Mouse (Mus musculus) CH12.LX (cell line): ENCODE measurements around the gene Rcan3. TPM values are rescaled to one million over a fixed set of nuclear protein-coding genes. Genes with fewer than 3 reads are reported as not detected.

Experiments used
- DNase-seq: peaks from one replicate; pipeline ENCODE4 v3.0.0-alpha.2; 2013; ENCODE audit errors: extremely low read depth
- H3K27ac ChIP-seq: 2 replicates; pipeline ENCODE4 v1.5.1; 2012; ENCODE audit warnings: low read depth, mild to moderate bottlenecking, control low read depth, moderate library complexity; ENCODE audit not compliant: insufficient read depth
- H3K27me3 ChIP-seq: replicated peaks from 2 replicates; pipeline ENCODE3; 2012; ENCODE audit warnings: inconsistent platforms
- H3K36me3 ChIP-seq, 2 experiments: replicated peaks in 1 of 2; 2 replicates each; pipeline versions ENCODE3 to v1.6.1; 2012; ENCODE audit warnings: inconsistent platforms in 1 of 2, low read length in 1 of 2, mild to moderate bottlenecking in 1 of 2, mixed read lengths in 1 of 2, moderate library complexity in 1 of 2; ENCODE audit not compliant: control insufficient read depth in 1 of 2, insufficient read depth in 1 of 2
- H3K4me1 ChIP-seq, 2 experiments: 2 replicates each; pipeline ENCODE4 v1.6.1; 2012; ENCODE audit warnings: inconsistent platforms in 1 of 2, moderate library complexity in 1 of 2; ENCODE audit not compliant: insufficient read depth in 2 of 2, control insufficient read depth in 1 of 2
- H3K4me2 ChIP-seq: 2 replicates; pipeline ENCODE4 v1.6.1; 2012; ENCODE audit warnings: low read depth, mild to moderate bottlenecking, control low read depth; ENCODE audit not compliant: poor library complexity, insufficient read depth, severe bottlenecking
- H3K4me3 ChIP-seq, 3 experiments: fragments of 150-350 bp in 1 of 3; sonication (generic) in 1 of 3; replicated peaks in 1 of 3; 2 replicates each; pipeline versions ENCODE3 to v1.5.1; 2011 to 2012; ENCODE audit warnings: low read depth in 2 of 3, low read length in 2 of 3, mild to moderate bottlenecking in 2 of 3, moderate library complexity in 2 of 3, control low read depth in 1 of 3, improper control_type of control experiment in 1 of 3, inconsistent platforms in 1 of 3, mixed read lengths in 1 of 3; ENCODE audit not compliant: poor library complexity in 1 of 3
- H3K79me2 ChIP-seq: replicated peaks from 2 replicates; pipeline ENCODE4 v1.6.1; 2012; ENCODE audit warnings: mild to moderate bottlenecking, moderate library complexity; ENCODE audit not compliant: control insufficient read depth, poor library complexity, insufficient read depth, severe bottlenecking; ENCODE audit errors: extremely low read depth
- H3K9ac ChIP-seq: 2 replicates; pipeline ENCODE4 v1.6.1; 2012; ENCODE audit warnings: low read depth, mild to moderate bottlenecking, control low read depth, moderate library complexity; ENCODE audit not compliant: insufficient read depth
- H3K9me3 ChIP-seq: replicated peaks from 2 replicates; pipeline ENCODE3; 2012; ENCODE audit warnings: low read length, inconsistent platforms, mixed read lengths
- BHLHE40 ChIP-seq: IDR thresholded peaks from 2 replicates; pipeline ENCODE4 v1.6.1; 2011; ENCODE audit warnings: mild to moderate bottlenecking, low read depth, low read length, improper control_type of control experiment
- CHD2 ChIP-seq: IDR thresholded peaks from 2 replicates; pipeline ENCODE4 v1.6.1; 2011; ENCODE audit warnings: low read length, improper control_type of control experiment
- E2F4 ChIP-seq: IDR thresholded peaks from 2 replicates; pipeline ENCODE4 v1.6.1; 2011; ENCODE audit warnings: low read depth, low read length, improper control_type of control experiment; ENCODE audit not compliant: insufficient replicate concordance
- ETS1 ChIP-seq: conservative IDR thresholded peaks from 2 replicates; pipeline ENCODE4 v1.6.1; 2012; ENCODE audit warnings: low read depth, mild to moderate bottlenecking, inconsistent platforms, low read length, improper control_type of control experiment, moderate library complexity
- JUN ChIP-seq: IDR thresholded peaks from 2 replicates; pipeline ENCODE4 v1.6.1; 2011; ENCODE audit warnings: low read depth, mild to moderate bottlenecking, low read length, improper control_type of control experiment, moderate library complexity; ENCODE audit not compliant: insufficient read depth
- JUND ChIP-seq: conservative IDR thresholded peaks from 2 replicates; pipeline ENCODE4 v1.6.1; 2011; ENCODE audit warnings: low read depth, low read length, improper control_type of control experiment
- KAT2A ChIP-seq: IDR thresholded peaks from 2 replicates; pipeline ENCODE4 v1.6.1; 2012; ENCODE audit warnings: low read length, improper control_type of control experiment, inconsistent platforms; ENCODE audit not compliant: insufficient replicate concordance
- MEF2A ChIP-seq: IDR thresholded peaks from 2 replicates; pipeline ENCODE4 v1.6.1; 2014; ENCODE audit warnings: low read depth, mild to moderate bottlenecking, inconsistent platforms, low read length, improper control_type of control experiment, borderline replicate concordance
- NELFE ChIP-seq: IDR thresholded peaks from 2 replicates; pipeline ENCODE4 v1.6.1; 2011; ENCODE audit warnings: low read depth, low read length, improper control_type of control experiment
- POLR2A ChIP-seq: IDR thresholded peaks from 2 replicates; pipeline ENCODE4 v1.6.1; 2011; ENCODE audit warnings: low read depth, mild to moderate bottlenecking, improper control_type of control experiment, low read length
- POLR2AphosphoS2 ChIP-seq: IDR thresholded peaks from 2 replicates; pipeline ENCODE4 v1.6.1; 2011; ENCODE audit warnings: low read depth, low read length, improper control_type of control experiment
- RAD21 ChIP-seq: IDR thresholded peaks from 2 replicates; pipeline ENCODE4 v1.6.1; 2011; ENCODE audit warnings: low read depth, mild to moderate bottlenecking, low read length, improper control_type of control experiment, moderate library complexity
- UBTF ChIP-seq: IDR thresholded peaks from 2 replicates; pipeline ENCODE4 v1.6.1; 2012; ENCODE audit warnings: low read depth, mild to moderate bottlenecking, inconsistent platforms, low read length, improper control_type of control experiment, moderate library complexity
- USF2 ChIP-seq: conservative IDR thresholded peaks from 2 replicates; pipeline ENCODE4 v1.6.1; 2011; ENCODE audit warnings: low read depth, low read length, improper control_type of control experiment
- ZC3H11A ChIP-seq: IDR thresholded peaks from 2 replicates; pipeline ENCODE4 v1.6.1; 2012; ENCODE audit warnings: low read depth, mild to moderate bottlenecking, inconsistent platforms, low read length, improper control_type of control experiment
- ZKSCAN1 ChIP-seq: IDR thresholded peaks from 2 replicates; pipeline ENCODE4 v1.6.1; 2012; ENCODE audit warnings: low read depth, inconsistent platforms, low read length, improper control_type of control experiment, borderline replicate concordance
- ZNF384 ChIP-seq: IDR thresholded peaks from 2 replicates; pipeline ENCODE4 v1.6.1; 2012; ENCODE audit warnings: low read depth, low read length, improper control_type of control experiment, inconsistent platforms
- dilution Hi-C: fragments of 300-500 bp; cut with MboI; formaldehyde crosslinking; loops from 2 replicates; pipeline ENCODE4 v1.14.3; 2020; ENCODE audit warnings: low sequenced_read_pairs; ENCODE audit not compliant: extremely low pct_unique_long_range_greater_than_20kb, extremely low pct_ligation_motif_present
- in situ Hi-C: fragments of 300-500 bp; cut with MboI; formaldehyde crosslinking; loops from 3 replicates; pipeline ENCODE4 v1.14.3; 2019; ENCODE audit warnings: low sequenced_read_pairs, low pct_ligation_motif_present, low pct_unique_long_range_greater_than_20kb, mixed read lengths
- polyA plus RNA-seq: library from polyadenylated mRNA; unstranded; fragments of >175 nt; gene quantifications from 2 replicates; pipeline ENCODE4 v1.2.1, GENCODE M21; 2012; ENCODE audit warnings: low read depth; ENCODE audit not compliant: insufficient read length
- total RNA-seq, 2 experiments: library from RNA; depleted of rRNA; stranded (reverse); fragments of 300-350 nt in 1 of 2; fragments of >200 nt in 1 of 2; gene quantifications; 2 replicates each; pipeline ENCODE4 v1.2.3; 2012 to 2014

Rcan3 gene
- total and polyA plus RNA-seq, 3 experiments, result 2.5 to 4.2 (median 3.0) TPM

DNA sequence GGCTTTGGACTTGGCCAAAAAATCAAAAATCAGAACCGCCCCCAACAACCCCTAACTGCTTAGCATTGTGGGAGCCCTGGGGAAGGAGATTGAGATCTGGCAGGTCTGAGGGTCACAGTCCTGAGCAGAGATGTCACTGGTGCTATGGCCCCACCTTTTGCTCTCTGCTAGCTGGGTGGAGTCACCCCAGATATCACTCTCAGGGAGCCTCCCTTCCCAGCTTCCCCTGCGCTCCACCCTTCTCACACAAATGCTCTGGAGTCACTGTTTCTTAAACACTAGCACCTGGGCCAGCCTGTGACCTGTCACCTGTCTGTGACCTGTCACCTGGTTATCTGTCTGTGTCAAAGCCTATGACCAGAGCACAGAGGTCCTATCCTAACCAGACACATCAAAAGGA is 28.7 kb downstream of the Rcan3 start:
- no peak overlapping the region for H3K4me2 ChIP-seq
- no peak overlapping the region for H3K9ac ChIP-seq
- no peak overlapping the region for H3K27ac ChIP-seq
- no peak overlapping the region for H3K4me3 ChIP-seq
- no peaks in the 10 kb centered on the region for H3K36me3 ChIP-seq
- no peak for DNase-seq
- peaks cover 0 to 11% of the 10 kb centered on the region in 2 experiments; a peak in 2 of 4 replicates for H3K4me1 ChIP-seq
- dilution Hi-C loops (no loop called here), in situ Hi-C loops (no loop called here)
- H3K79me2 ChIP-seq, result no peaks in the 10 kb centered on the region
- peaks cover 2% of the 10 kb centered on the region for H3K9me3 ChIP-seq
- no peak for TF ChIP-seq CHD2
- TF ChIP-seq POLR2AphosphoS2, result no peak
- no peak for TF ChIP-seq E2F4
- no peak for TF ChIP-seq POLR2A
- H3K27me3 ChIP-seq, result no peaks in the 10 kb centered on the region

DNA sequence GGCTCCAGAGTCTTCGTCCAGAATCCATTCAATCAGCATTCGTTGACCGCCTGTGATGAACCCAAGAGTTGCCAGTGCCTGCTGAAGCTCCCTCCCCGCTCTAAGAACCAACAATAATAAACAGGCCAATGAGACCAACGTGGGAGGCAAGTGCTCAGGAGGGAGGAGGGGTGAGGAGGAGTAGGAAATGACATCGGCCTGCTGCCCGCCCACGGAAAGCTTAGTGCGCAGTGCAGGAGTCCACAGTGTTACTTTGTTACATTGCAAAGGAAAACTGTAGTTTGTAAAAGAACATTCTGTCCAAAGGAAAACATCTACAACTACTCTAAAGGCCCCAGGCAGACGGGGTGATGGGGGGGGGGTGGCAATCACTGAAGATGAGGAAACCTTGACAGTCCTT is 29.6 kb downstream of the Rcan3 start:
- Histone ChIP-seq H3K27ac (no peak overlapping the region), H3K9ac (no peak overlapping the region), H3K36me3 (no peaks in the 10 kb centered on the region), H3K4me3 (no peak overlapping the region), H3K79me2 (no peaks in the 10 kb centered on the region), H3K9me3 (no peaks in the 10 kb centered on the region), H3K4me2 (no peak overlapping the region), H3K27me3 (no peaks in the 10 kb centered on the region), H3K4me1 (peaks cover 0 to 11% of the 10 kb centered on the region in 2 experiments; a peak in 2 of 4 replicates)
- in situ Hi-C loops (no loop called here), dilution Hi-C loops (no loop called here)
- TF ChIP-seq ZC3H11A, result no peak
- TF ChIP-seq JUN, result no peak
- TF ChIP-seq ZNF384, result no peak
- TF ChIP-seq USF2, result no peak
- TF ChIP-seq ZKSCAN1, result no peak
- no peak for TF ChIP-seq MEF2A
- TF ChIP-seq JUND, result no peak
- TF ChIP-seq ETS1, result no peak
- no peak for TF ChIP-seq UBTF
- no peak for TF ChIP-seq NELFE
- TF ChIP-seq BHLHE40, result no peak
- DNase-seq, result no peak

GRCm38 (mm10) chr4:135401881-135402280 is 31.8 kb downstream of the Rcan3 start:
- H3K4me3 ChIP-seq, result no peak overlapping the region
- no peak overlapping the region for H3K27ac ChIP-seq
- TF ChIP-seq RAD21 (no peak), KAT2A (no peak)
- no peaks in the 10 kb centered on the region for H3K36me3 ChIP-seq
- DNase-seq, result no peak
- peaks cover 0 to 11% of the 10 kb centered on the region in 2 experiments; a peak in 2 of 4 replicates for H3K4me1 ChIP-seq
- dilution Hi-C loops (no loop called here), in situ Hi-C loops (no loop called here)
- H3K9me3 ChIP-seq, result no peaks in the 10 kb centered on the region
- H3K4me2 ChIP-seq, result no peak overlapping the region
- H3K27me3 ChIP-seq, result no peaks in the 10 kb centered on the region
- H3K9ac ChIP-seq, result no peak overlapping the region
- no peaks in the 10 kb centered on the region for H3K79me2 ChIP-seq
